Mouse (Mus musculus) lung, postnatal 14 days (tissue): Measurements from ENCODE around the gene Ripor3.

ENCODE experiments used
- DNase-seq: peaks from one replicate; pipeline ENCODE4 v3.0.0; 2021

The Ripor3 gene

GRCm38 (mm10) chr2:167951301-167952211 is 58.9 kb downstream of the Ripor3 start:
- DNase-seq: no peak

- no peak for DNase-seq
Measured at GRCm38 (mm10) chr2:167950681-167951080, 59.7 kb downstream of the Ripor3 start.

- no peak for DNase-seq
Measured at GRCm38 (mm10) chr2:167949808-167950207, 60.6 kb downstream of the Ripor3 start.

GRCm38 (mm10) chr2:167949250-167949649 is 61.2 kb downstream of the Ripor3 start:
- DNase-seq: no peak

- DNase-seq: no peak
Measured at GRCm38 (mm10) chr2:167948557-167948956, 61.9 kb downstream of the Ripor3 start.

GRCm38 (mm10) chr2:167948047-167948446 is 62.4 kb downstream of the Ripor3 start:
- DNase-seq: peak; percentile 62

GRCm38 (mm10) chr2:167947251-167947650 is 63.2 kb downstream of the Ripor3 start:
- DNase-seq: no peak

- no peak for DNase-seq
Measured at GRCm38 (mm10) chr2:167945451-167945850, 65.0 kb downstream of the Ripor3 start.

GRCm38 (mm10) chr2:167944193-167944592 is 66.2 kb downstream of the Ripor3 start:
- DNase-seq: no peak

GRCm38 (mm10) chr2:167942926-167943633 is 67.3 kb downstream of the Ripor3 start:
- peak; percentile 61 for DNase-seq

GRCm38 (mm10) chr2:167942199-167942925 is 68.1 kb downstream of the Ripor3 start:
- peak; percentile 82 for DNase-seq

GRCm38 (mm10) chr2:167941745-167942176 is 68.7 kb downstream of the Ripor3 start:
- DNase-seq: no peak

GRCm38 (mm10) chr2:167941320-167941719 is 69.1 kb downstream of the Ripor3 start:
- DNase-seq: no peak

GRCm38 (mm10) chr2:167940636-167941035 is 69.8 kb downstream of the Ripor3 start:
- DNase-seq: no peak

- DNase-seq: no peak
Measured at GRCm38 (mm10) chr2:167939632-167940399, 70.6 kb downstream of the Ripor3 start.

GRCm38 (mm10) chr2:167939204-167939603 is 71.2 kb downstream of the Ripor3 start:
- no peak for DNase-seq

GRCm38 (mm10) chr2:167938786-167939185 is 71.6 kb downstream of the Ripor3 start:
- DNase-seq: no peak

GRCm38 (mm10) chr2:167935956-167936355 is 74.5 kb downstream of the Ripor3 start:
- no peak for DNase-seq

GRCm38 (mm10) chr2:167933397-167933796 is 77.0 kb downstream of the Ripor3 start:
- no peak for DNase-seq

- no peak for DNase-seq
Measured at GRCm38 (mm10) chr2:167932727-167933231, 77.6 kb downstream of the Ripor3 start.

- DNase-seq: peak; percentile 98
Measured at GRCm38 (mm10) chr2:167931985-167932726, 78.3 kb downstream of the Ripor3 start, which contains the start of gene Ptpn1. Gene Ptpn1 (plus strand): TSS chr2:167932057.
